Mouse (Mus musculus): ENCODE data around the gene Glb1l2. TPM values are rescaled to one million over a fixed set of nuclear protein-coding genes. Genes with fewer than 3 reads are reported as not detected.

The Glb1l2 gene
- total RNA-seq, 1 experiment, result 2.6 TPM

DNA sequence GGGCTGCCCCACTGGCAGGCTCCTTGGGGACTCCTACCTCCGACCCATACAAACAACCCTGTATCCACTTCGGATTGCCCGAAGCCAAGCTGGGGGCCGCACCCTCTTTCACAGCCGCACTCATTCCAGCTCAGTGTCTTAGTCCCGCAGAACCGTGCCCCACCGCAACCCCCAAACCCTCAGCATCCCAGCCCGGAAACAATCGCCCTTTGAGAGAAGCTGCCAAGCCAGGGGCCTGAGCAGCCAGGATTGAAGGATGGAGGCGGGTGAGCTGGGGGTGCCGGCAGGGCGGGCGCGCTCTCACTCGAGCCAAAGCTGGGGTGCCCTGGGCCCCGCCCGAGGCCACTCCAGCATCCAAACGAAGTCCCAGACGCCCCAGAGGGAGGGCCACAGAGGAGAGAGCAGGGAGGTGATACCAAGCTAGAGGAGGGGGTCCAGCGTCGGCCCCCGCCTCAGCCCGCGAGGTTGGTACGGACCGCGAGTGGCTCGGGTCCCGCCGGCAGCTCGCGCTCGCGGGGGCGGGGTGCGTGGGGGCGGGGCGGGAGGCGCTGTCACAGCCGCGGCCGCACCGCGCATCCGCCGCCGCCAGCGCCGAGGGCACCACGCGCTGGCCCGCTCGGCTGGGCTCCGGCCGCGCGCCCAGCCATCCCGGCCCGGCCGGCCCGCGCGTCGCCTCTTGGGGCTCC lies 72.9 kb downstream of the Glb1l2 start, which contains the start of gene B3gat1:
TSS of gene B3gat1 (plus strand) at position 523 of the 686 bp plus-strand sequence.
- H3K9me3 ChIP-seq (ENCODE audit: control insufficient read depth, insufficient read depth, low read depth, low read length), result no peaks in the 10 kb centered on the region
- in situ Hi-C loops (cut with MboI; ENCODE audit: low sequenced_read_pairs in 2 of 2, unreplicated experiment in 2 of 2), result no loop called here

DNA sequence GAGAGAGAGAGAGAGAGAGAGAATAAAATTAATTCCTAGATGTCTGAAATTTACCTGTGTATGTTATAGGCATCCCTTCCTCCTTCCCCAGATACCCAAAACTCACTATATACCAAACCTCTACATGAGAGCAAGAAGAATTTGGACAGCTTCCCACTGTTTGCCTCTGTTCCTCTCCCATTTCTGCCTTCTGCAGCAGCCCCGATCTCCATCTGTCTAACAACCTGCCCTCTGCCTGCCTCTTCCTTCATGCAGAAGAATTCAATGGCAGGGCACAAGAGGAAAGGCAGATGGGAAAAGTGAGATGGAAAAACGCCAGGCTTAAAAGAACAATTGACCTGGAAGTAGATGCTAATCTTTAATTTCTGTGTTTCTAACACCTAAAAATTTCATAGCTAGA lies 77.7 kb downstream of the Glb1l2 start:
- TF ChIP-seq HCFC1 (IDR thresholded peaks at IDR 0.05; ENCODE audit: borderline replicate concordance, insufficient read depth, low read length) (no peak), MAFK (IDR thresholded peaks at IDR 0.05; ENCODE audit: insufficient read depth, low read depth, low read length) (no peak), ZC3H11A (IDR thresholded peaks at IDR 0.05; ENCODE audit: borderline replicate concordance, low read depth, low read length) (no peak), CHD2 (IDR thresholded peaks at IDR 0.05; ENCODE audit: low read depth, low read length) (no peak), ZNF384 (IDR thresholded peaks at IDR 0.05; ENCODE audit: low read depth, low read length) (no peak)
- DNase-seq (ENCODE audit: low read depth, low spot score), result no peak
- in situ Hi-C loops (cut with MboI; ENCODE audit: low sequenced_read_pairs in 2 of 2, unreplicated experiment in 2 of 2), result no loop called here
- no peaks in the 10 kb centered on the region for H3K9me3 ChIP-seq (ENCODE audit: control insufficient read depth, insufficient read depth, low read depth, low read length)
- H3K36me3 ChIP-seq (ENCODE audit: control insufficient read depth, insufficient read depth, low read length, poor library complexity, severe bottlenecking), result no peaks in the 10 kb centered on the region
- no peaks in the 10 kb centered on the region for H3K4me1 ChIP-seq (ENCODE audit: control insufficient read depth in 2 of 2, insufficient read depth in 2 of 2, low read length in 2 of 2, poor library complexity in 1 of 2)
- no peak overlapping the region for H3K27ac ChIP-seq (ENCODE audit: insufficient read depth, low read depth, low read length, poor library complexity, severe bottlenecking)
- H3K9ac ChIP-seq (ENCODE audit: insufficient read depth, low read depth, low read length, poor library complexity, severe bottlenecking), result no peak overlapping the region
- no peak overlapping the region for H3K4me3 ChIP-seq (ENCODE audit: insufficient read depth in 1 of 2, low read depth in 1 of 2, low read length in 2 of 2, poor library complexity in 1 of 2, severe bottlenecking in 1 of 2)

More for the DNA sequence above, 72.9 kb downstream of the Glb1l2 start, which contains the start of gene B3gat1:
- peak within 1 kb of the TSS; percentile 66; the same call in 1 of the 2 replicates for H3K9ac ChIP-seq (ENCODE audit: insufficient read depth, low read depth, low read length, poor library complexity, severe bottlenecking)
- H3K4me3 ChIP-seq (ENCODE audit: insufficient read depth in 1 of 2, low read depth in 1 of 2, low read length in 2 of 2, poor library complexity in 1 of 2, severe bottlenecking in 1 of 2), result peak within 1 kb of the TSS; percentile 69 to 72
- H3K36me3 ChIP-seq (ENCODE audit: control insufficient read depth, insufficient read depth, low read length, poor library complexity, severe bottlenecking), result no peaks in the 10 kb centered on the region
- H3K4me1 ChIP-seq (ENCODE audit: control insufficient read depth in 2 of 2, insufficient read depth in 2 of 2, low read length in 2 of 2, poor library complexity in 1 of 2), result no peaks in the 10 kb centered on the region
- DNase-seq (ENCODE audit: low read depth, low spot score), result no peak
- TF ChIP-seq ZC3H11A (IDR thresholded peaks at IDR 0.05; ENCODE audit: borderline replicate concordance, low read depth, low read length), result no peak
- no peak for TF ChIP-seq HCFC1 (IDR thresholded peaks at IDR 0.05; ENCODE audit: borderline replicate concordance, insufficient read depth, low read length)
- TF ChIP-seq MAFK (IDR thresholded peaks at IDR 0.05; ENCODE audit: insufficient read depth, low read depth, low read length), result no peak
- no peak for TF ChIP-seq CHD2 (IDR thresholded peaks at IDR 0.05; ENCODE audit: low read depth, low read length)
- no peak for TF ChIP-seq ZNF384 (IDR thresholded peaks at IDR 0.05; ENCODE audit: low read depth, low read length)
- H3K27ac ChIP-seq (ENCODE audit: insufficient read depth, low read depth, low read length, poor library complexity, severe bottlenecking), result no peak within 1 kb of the TSS

DNA sequence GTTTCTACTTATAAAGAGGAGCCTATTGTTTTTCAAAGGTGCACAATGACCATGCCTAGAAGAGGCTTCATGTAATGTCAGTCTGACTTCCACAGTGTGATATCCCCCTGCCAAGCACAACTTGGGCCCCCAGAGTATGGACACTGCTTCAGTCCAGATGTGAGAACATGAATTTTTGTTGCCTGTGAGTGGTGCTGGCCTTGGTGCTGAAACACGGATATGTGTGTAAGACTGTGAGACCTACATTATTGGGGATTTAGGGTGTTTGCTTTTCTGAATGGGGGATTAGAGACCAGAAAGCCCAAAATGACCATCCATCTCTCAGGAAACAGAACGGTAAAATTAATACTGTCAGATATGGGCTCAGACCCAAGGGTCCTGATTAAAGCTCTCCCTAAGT lies 78.8 kb downstream of the Glb1l2 start:
- Histone ChIP-seq H3K9me3 (ENCODE audit: control insufficient read depth, insufficient read depth, low read depth, low read length) (no peaks in the 10 kb centered on the region), H3K4me3 (ENCODE audit: insufficient read depth in 1 of 2, low read depth in 1 of 2, low read length in 2 of 2, poor library complexity in 1 of 2, severe bottlenecking in 1 of 2) (no peak overlapping the region), H3K27ac (ENCODE audit: insufficient read depth, low read depth, low read length, poor library complexity, severe bottlenecking) (no peak overlapping the region), H3K36me3 (ENCODE audit: control insufficient read depth, insufficient read depth, low read length, poor library complexity, severe bottlenecking) (no peaks in the 10 kb centered on the region), H3K9ac (ENCODE audit: insufficient read depth, low read depth, low read length, poor library complexity, severe bottlenecking) (no peak overlapping the region), H3K4me1 (ENCODE audit: control insufficient read depth in 2 of 2, insufficient read depth in 2 of 2, low read length in 2 of 2, poor library complexity in 1 of 2) (no peaks in the 10 kb centered on the region)
- no peak for TF ChIP-seq HCFC1 (IDR thresholded peaks at IDR 0.05; ENCODE audit: borderline replicate concordance, insufficient read depth, low read length)
- no peak for TF ChIP-seq MAFK (IDR thresholded peaks at IDR 0.05; ENCODE audit: insufficient read depth, low read depth, low read length)
- TF ChIP-seq ZNF384 (IDR thresholded peaks at IDR 0.05; ENCODE audit: low read depth, low read length), result no peak
- no peak for TF ChIP-seq ZC3H11A (IDR thresholded peaks at IDR 0.05; ENCODE audit: borderline replicate concordance, low read depth, low read length)
- TF ChIP-seq CHD2 (IDR thresholded peaks at IDR 0.05; ENCODE audit: low read depth, low read length), result no peak
- in situ Hi-C loops (cut with MboI; ENCODE audit: low sequenced_read_pairs in 2 of 2, unreplicated experiment in 2 of 2), result no loop called here
- peak; percentile 40 for DNase-seq (ENCODE audit: low read depth, low spot score)

DNA sequence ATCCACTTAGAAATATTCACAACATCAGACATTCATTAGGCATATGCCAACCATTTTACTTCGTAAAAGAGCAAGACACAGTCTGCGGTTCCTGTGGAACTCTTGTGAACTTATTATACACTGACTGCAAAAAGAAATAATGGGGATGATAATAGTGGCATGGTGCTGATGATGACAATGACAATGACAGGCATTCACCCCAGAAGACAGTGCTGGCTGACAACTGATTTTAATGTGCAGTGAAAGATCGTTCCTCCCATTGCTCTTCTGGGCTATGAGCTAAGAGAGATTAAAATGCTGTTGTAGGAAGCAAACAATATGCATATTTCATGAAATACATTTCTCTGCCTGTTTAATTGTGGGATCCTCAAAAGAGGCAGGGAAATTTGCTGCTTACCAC lies 80.6 kb downstream of the Glb1l2 start:
- DNase-seq (ENCODE audit: low read depth, low spot score), result no peak
- no peak overlapping the region for H3K4me3 ChIP-seq (ENCODE audit: insufficient read depth in 1 of 2, low read depth in 1 of 2, low read length in 2 of 2, poor library complexity in 1 of 2, severe bottlenecking in 1 of 2)
- in situ Hi-C loops (cut with MboI; ENCODE audit: low sequenced_read_pairs in 2 of 2, unreplicated experiment in 2 of 2), result no loop called here
- no peaks in the 10 kb centered on the region for H3K4me1 ChIP-seq (ENCODE audit: control insufficient read depth in 2 of 2, insufficient read depth in 2 of 2, low read length in 2 of 2, poor library complexity in 1 of 2)
- H3K27ac ChIP-seq (ENCODE audit: insufficient read depth, low read depth, low read length, poor library complexity, severe bottlenecking), result no peak overlapping the region
- no peak overlapping the region for H3K9ac ChIP-seq (ENCODE audit: insufficient read depth, low read depth, low read length, poor library complexity, severe bottlenecking)
- H3K36me3 ChIP-seq (ENCODE audit: control insufficient read depth, insufficient read depth, low read length, poor library complexity, severe bottlenecking), result no peaks in the 10 kb centered on the region
- TF ChIP-seq CHD2 (IDR thresholded peaks at IDR 0.05; ENCODE audit: low read depth, low read length) (no peak), HCFC1 (IDR thresholded peaks at IDR 0.05; ENCODE audit: borderline replicate concordance, insufficient read depth, low read length) (no peak), MAFK (IDR thresholded peaks at IDR 0.05; ENCODE audit: insufficient read depth, low read depth, low read length) (no peak), ZC3H11A (IDR thresholded peaks at IDR 0.05; ENCODE audit: borderline replicate concordance, low read depth, low read length) (no peak), ZNF384 (IDR thresholded peaks at IDR 0.05; ENCODE audit: low read depth, low read length) (no peak)
- no peaks in the 10 kb centered on the region for H3K9me3 ChIP-seq (ENCODE audit: control insufficient read depth, insufficient read depth, low read depth, low read length)
